Mouse (Mus musculus): ENCODE data around the gene Olfr96.

Olfr96 gene

DNA sequence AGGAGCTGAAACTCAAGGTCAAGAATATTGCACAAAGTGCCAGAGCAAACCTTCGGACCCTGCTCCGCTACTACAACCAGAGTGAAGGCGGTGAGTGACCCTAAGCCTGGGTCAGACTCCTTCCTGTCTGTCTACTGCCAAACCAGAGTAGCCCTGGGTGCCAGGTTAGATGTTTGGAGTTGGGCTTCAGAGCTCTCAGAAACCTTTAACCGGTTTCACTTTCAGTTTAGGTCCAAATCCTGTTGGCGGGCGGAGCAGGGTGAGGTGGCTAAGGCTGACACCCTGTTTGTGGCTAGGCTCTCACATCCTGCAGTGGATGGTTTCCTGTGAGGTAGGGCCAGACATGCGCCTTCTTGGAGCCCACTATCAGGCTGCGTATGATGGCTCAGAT is 50.8 kb downstream of the Olfr96 start:
- peak; percentile 14 for DNase-seq (ENCODE audit: extremely low spot score, low spot score)

- DNase-seq (ENCODE audit: extremely low spot score, low spot score), result no peak
Observed at GRCm38 (mm10) chr17:37275626-37276248, 55.8 kb downstream of the Olfr96 start.

Measured in neural tube, embryonic 10.5 days (tissue).